Comparison of ENCODE assay signal across 14 mouse cellular contexts in genomic region chr7:28956270-28956669, GRCm38 (mm10). TPM values are rescaled to one million over a fixed set of nuclear protein-coding genes. Genes with fewer than 3 reads are reported as not detected.
DNase-seq lines count a peak whose midpoint lies in the region; ATAC-seq and TF ChIP-seq lines count a peak whose summit lies in the region.
"Had no signal": no experiment of that assay in that cellular context is flagged by ENCODE, and none has a peak within 500 bp of the region (broad histone marks: within the 10 kb centered on the region; RNA-seq: fewer than 3 reads in every experiment).

No protein-coding gene starts in this region.

- TF ChIP-seq CTCF in gastrocnemius, adult 2 months (IDR thresholded peaks at IDR 0.05), result no peak
- TF ChIP-seq CTCF in ES-Bruce4 (IDR thresholded peaks at IDR 0.05; ENCODE audit: low read depth, low read length), result no peak

- no peak for TF ChIP-seq POLR2A in ES-Bruce4 (IDR thresholded peaks at IDR 0.05; ENCODE audit: insufficient read depth, low read length)

- no peak for TF ChIP-seq EP300 in ES-Bruce4 (IDR thresholded peaks at IDR 0.05; ENCODE audit: insufficient read depth, low read depth, low read length)

- H3K27ac ChIP-seq in gastrocnemius, adult 2 months, result peak overlapping the region; percentile 92
- peak overlapping the region; percentile 42; the same call in 1 of the 2 replicates for H3K27ac ChIP-seq in kidney, embryonic 15.5 days
- H3K27ac ChIP-seq in ES-Bruce4 (ENCODE audit: insufficient read depth, low read length), result peak overlapping the region; percentile 42; the same call in 1 of the 2 replicates
- H3K27ac ChIP-seq in liver, embryonic 16.5 days (ENCODE audit: low read length), result peak overlapping the region; percentile 55; the same call in 1 of the 2 replicates
- H3K27ac ChIP-seq in midbrain, embryonic 11.5 days (ENCODE audit: low read depth, low read length), result no peak overlapping the region
- H3K27ac ChIP-seq: hindbrain, embryonic 10.5 days had no signal

- peaks cover 98% of the 10 kb centered on the region for H3K4me1 ChIP-seq in kidney, embryonic 15.5 days
- H3K4me1 ChIP-seq in ES-Bruce4 (ENCODE audit: control insufficient read depth, insufficient read depth, low read length), result peaks cover 5% of the 10 kb centered on the region
- peaks cover 88% of the 10 kb centered on the region for H3K4me1 ChIP-seq in liver, embryonic 16.5 days (ENCODE audit: control insufficient read depth, low read depth, low read length)
- peaks cover 47% of the 10 kb centered on the region for H3K4me1 ChIP-seq in midbrain, embryonic 11.5 days (ENCODE audit: control insufficient read depth, insufficient read depth, low read length)

- peaks cover 10% of the 10 kb centered on the region; the same call in 1 of the 2 replicates for H3K36me3 ChIP-seq in kidney, embryonic 15.5 days
- H3K36me3 ChIP-seq in ES-Bruce4 (ENCODE audit: control insufficient read depth, insufficient read depth, low read length, poor library complexity, severe bottlenecking), result peaks cover 21% of the 10 kb centered on the region
- no peaks in the 10 kb centered on the region for H3K36me3 ChIP-seq in liver, embryonic 16.5 days (ENCODE audit: control insufficient read depth, insufficient read depth)
- H3K36me3 ChIP-seq in midbrain, embryonic 11.5 days (ENCODE audit: control insufficient read depth, insufficient read depth, low read length), result no peaks in the 10 kb centered on the region

- 81% methylated on average over 1 of the region's 1 CpGs for WGBS in kidney, embryonic 15.5 days
- 64% methylated on average over 1 of the region's 1 CpGs for WGBS in liver, embryonic 16.5 days (ENCODE audit: insufficient replicate concordance)
- 94% methylated on average over 1 of the region's 1 CpGs for WGBS in midbrain, embryonic 11.5 days

- H3K4me3 ChIP-seq in gastrocnemius, adult 2 months, result no peak overlapping the region
- no peak overlapping the region for H3K4me3 ChIP-seq in kidney, embryonic 15.5 days (replicated peaks)
- H3K4me3 ChIP-seq in ES-Bruce4 (ENCODE audit: low read depth, low read length), result no peak overlapping the region
- H3K4me3 ChIP-seq in liver, embryonic 16.5 days (ENCODE audit: low read depth, low read length), result no peak overlapping the region
- H3K4me3 ChIP-seq in midbrain, embryonic 11.5 days (ENCODE audit: low read depth, low read length), result no peak overlapping the region
- H3K4me3 ChIP-seq: hindbrain, embryonic 10.5 days had no signal

- H3K9ac ChIP-seq in kidney, embryonic 15.5 days, result no peak overlapping the region
- H3K9ac ChIP-seq in ES-Bruce4 (ENCODE audit: low read depth, poor library complexity, severe bottlenecking), result 0 out of 2 replicates have a peak overlapping the region, but pooled peaks have one; percentile 43
- no peak overlapping the region for H3K9ac ChIP-seq in liver, embryonic 16.5 days (ENCODE audit: low read depth, low read length)
- no peak overlapping the region for H3K9ac ChIP-seq in midbrain, embryonic 11.5 days (ENCODE audit: low read length)

- H3K27me3 ChIP-seq in kidney, embryonic 15.5 days, result no peaks in the 10 kb centered on the region
- H3K27me3 ChIP-seq in ES-Bruce4 (ENCODE audit: control insufficient read depth, insufficient read depth, low read length, poor library complexity, severe bottlenecking), result no peaks in the 10 kb centered on the region
- H3K27me3 ChIP-seq in liver, embryonic 16.5 days (ENCODE audit: control insufficient read depth, insufficient read depth, low read depth, low read length), result no peaks in the 10 kb centered on the region
- no peaks in the 10 kb centered on the region for H3K27me3 ChIP-seq in midbrain, embryonic 11.5 days (ENCODE audit: control insufficient read depth, insufficient read depth, low read length)
- H3K27me3 ChIP-seq: Patski had no signal

- no peak for ATAC-seq in kidney, embryonic 15.5 days (replicated peaks; ENCODE audit: low FRiP score)
- no peak for ATAC-seq in liver, embryonic 16.5 days (ENCODE audit: low read depth)
- ATAC-seq in midbrain, embryonic 11.5 days (ENCODE audit: low FRiP score), result no peak
- ATAC-seq in cerebellum, adult (ENCODE audit: insufficient number of reproducible peaks, low FRiP score, low TSS enrichment), result no peak
- ATAC-seq: Patski had no signal

- intact Hi-C loops in gastrocnemius, adult 2 months (cut with DNase I), result no loop called here

- no peaks in the 10 kb centered on the region for H3K9me3 ChIP-seq in kidney, embryonic 15.5 days (replicated peaks)
- H3K9me3 ChIP-seq in ES-Bruce4 (replicated peaks; ENCODE audit: control insufficient read depth, insufficient read depth, low read length, poor library complexity, severe bottlenecking), result no peaks in the 10 kb centered on the region
- H3K9me3 ChIP-seq in liver, embryonic 16.5 days (replicated peaks; ENCODE audit: control insufficient read depth, low read length), result no peaks in the 10 kb centered on the region
- no peaks in the 10 kb centered on the region for H3K9me3 ChIP-seq in midbrain, embryonic 11.5 days (ENCODE audit: control insufficient read depth, low read length)
- H3K9me3 ChIP-seq: hindbrain, embryonic 10.5 days had no signal

- H3K4me2 ChIP-seq in kidney, embryonic 15.5 days, result no peak overlapping the region
- no peak overlapping the region for H3K4me2 ChIP-seq in liver, embryonic 16.5 days (ENCODE audit: low read depth, low read length)
- H3K4me2 ChIP-seq in midbrain, embryonic 11.5 days, result no peak overlapping the region

- DNase-seq in gastrocnemius, adult 2 months, result no peak
- no peak for DNase-seq in gastrocnemius, postnatal 10 days
- DNase-seq in kidney, adult 9 months, result no peak
- no peak for DNase-seq in midbrain, embryonic 11.5 days (ENCODE audit: low spot score, missing footprints)
- DNase-seq: adrenal gland, postnatal 10 days; embryo, embryonic 11 days; spleen, adult 18-20 months; thymus, adult 18-20 months had no signal

RNA-seq across cellular contexts. Expression of gene Actn4, which starts 5.9 kb away (rescaled TPM):
- total RNA-seq in gastrocnemius, adult 2 months (2021), result 10 to 100 TPM; 27.1 to 40.2 TPM
- 100 to 1,000 TPM in 1 of 2 experiments, 10 to 100 TPM in 1; 90.2 to 120 TPM for total RNA-seq in gastrocnemius, postnatal 10 days (2021)
- polyA plus RNA-seq in kidney, embryonic 15.5 days (2015; fragmentation: Nextera tagmentation; extraction: Ambion mirVana), result 288 and 312 TPM in 2 replicates
- polyA plus RNA-seq in ES-Bruce4 (2011; ENCODE audit: insufficient read depth, insufficient read length, low read depth, missing spikeins), result 318 and 324 TPM in 2 replicates
- polyA plus RNA-seq in liver, embryonic 16.5 days (2015; fragmentation: Nextera tagmentation; extraction: Ambion mirVana), result 130 and 137 TPM in 2 replicates
- 141 and 144 TPM in 2 replicates for polyA plus RNA-seq in midbrain, embryonic 11.5 days (2014; fragmentation: Nextera tagmentation; extraction: Ambion mirVana)

RNA-seq across cellular contexts. Expression of gene Eif3k, which starts 25.4 kb away (rescaled TPM):
- total RNA-seq in gastrocnemius, adult 2 months (2021), result 100 to 1,000 TPM; 122 to 141 TPM
- total RNA-seq in gastrocnemius, postnatal 10 days (2021), result 100 to 1,000 TPM; 169 to 174 TPM
- 401 and 402 TPM in 2 replicates for polyA plus RNA-seq in kidney, embryonic 15.5 days (2015; fragmentation: Nextera tagmentation; extraction: Ambion mirVana)
- polyA plus RNA-seq in ES-Bruce4 (2011; ENCODE audit: insufficient read depth, insufficient read length, low read depth, missing spikeins), result 409 and 413 TPM in 2 replicates
- polyA plus RNA-seq in liver, embryonic 16.5 days (2015; fragmentation: Nextera tagmentation; extraction: Ambion mirVana), result 195 and 205 TPM in 2 replicates
- 392 and 400 TPM in 2 replicates for polyA plus RNA-seq in midbrain, embryonic 11.5 days (2014; fragmentation: Nextera tagmentation; extraction: Ambion mirVana)

RNA-seq across cellular contexts. Expression of gene Map4k1, which starts 25.6 kb away (rescaled TPM):
- under 1 TPM; 0.25 to 0.33 TPM for total RNA-seq in gastrocnemius, adult 2 months (2021)
- total RNA-seq in gastrocnemius, postnatal 10 days (2021), result under 1 TPM; 0.66 to 0.93 TPM
- 9.0 and 9.6 TPM in 2 replicates for polyA plus RNA-seq in kidney, embryonic 15.5 days (2015; fragmentation: Nextera tagmentation; extraction: Ambion mirVana)
- polyA plus RNA-seq in ES-Bruce4 (2011; ENCODE audit: insufficient read depth, insufficient read length, low read depth, missing spikeins), result 33.2 and 36.3 TPM in 2 replicates
- polyA plus RNA-seq in liver, embryonic 16.5 days (2015; fragmentation: Nextera tagmentation; extraction: Ambion mirVana), result 28.3 and 30.2 TPM in 2 replicates
- polyA plus RNA-seq in midbrain, embryonic 11.5 days (2014; fragmentation: Nextera tagmentation; extraction: Ambion mirVana), result 4.1 and 5.5 TPM in 2 replicates
